Mouse (Mus musculus) MEL (cell line): ENCODE data around the gene Kcnj6.

Experiments
- CHD1 ChIP-seq: IDR thresholded peaks from 2 replicates; pipeline ENCODE4 v1.6.1; 2012; ENCODE audit warnings: low read depth, mild to moderate bottlenecking, inconsistent platforms, low read length, improper control_type of control experiment
- CTCF ChIP-seq, 3 experiments: IDR thresholded peaks in 2 of 3; conservative IDR thresholded peaks in 1 of 3; 2 replicates each; pipeline ENCODE4 v1.5.1; 2011 to 2012; ENCODE audit warnings: low read length in 3 of 3, low read depth in 2 of 3, mild to moderate bottlenecking in 2 of 3, improper control_type of control experiment in 1 of 3, inconsistent platforms in 1 of 3, mixed read lengths in 1 of 3, moderate library complexity in 1 of 3; ENCODE audit not compliant: control insufficient read depth in 1 of 3, insufficient read depth in 1 of 3, poor library complexity in 1 of 3, severe bottlenecking in 1 of 3
- GATA1 ChIP-seq: IDR thresholded peaks from 2 replicates; pipeline ENCODE4 v1.6.1; 2011; ENCODE audit warnings: low read depth, low read length, improper control_type of control experiment
- ZC3H11A ChIP-seq: IDR thresholded peaks from 2 replicates; pipeline ENCODE4 v1.6.1; 2012; ENCODE audit warnings: low read depth, mild to moderate bottlenecking, inconsistent platforms, low read length, improper control_type of control experiment
- ZMIZ1 ChIP-seq: IDR thresholded peaks from 2 replicates; pipeline ENCODE4 v1.6.1; 2012; ENCODE audit warnings: low read depth, mild to moderate bottlenecking, inconsistent platforms, low read length, improper control_type of control experiment, moderate library complexity

DNA sequence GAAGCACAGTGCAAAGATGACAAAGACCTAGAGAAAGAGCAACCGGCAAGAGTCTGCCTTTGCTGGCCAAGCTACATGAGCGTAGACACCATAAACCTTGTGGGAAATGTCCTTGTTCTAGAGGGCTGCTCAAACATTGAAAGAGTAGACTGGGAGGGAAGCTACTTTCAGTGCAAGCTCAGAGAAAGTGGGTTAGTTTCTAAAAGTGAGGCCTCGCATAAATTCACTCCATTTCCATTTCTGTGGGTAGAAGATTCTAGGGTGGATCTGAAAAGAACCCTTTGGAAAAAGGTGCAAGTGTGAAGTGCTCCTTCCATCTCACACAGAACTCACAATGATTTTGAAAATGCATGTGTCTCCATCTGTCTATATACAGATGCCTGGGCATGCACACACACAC lies 13.2 kb downstream of the Kcnj6 start:
- TF ChIP-seq CTCF (IDR thresholded peaks at IDR 0.05 in 2 of 3, conservative IDR thresholded peaks at IDR 0.05 in 1 of 3; ENCODE audit: control insufficient read depth in 1 of 3, insufficient read depth in 1 of 3, low read depth in 2 of 3, low read length in 3 of 3, poor library complexity in 1 of 3, severe bottlenecking in 1 of 3), result no peak
- TF ChIP-seq ZC3H11A, result no peak
- no peak for TF ChIP-seq CHD1
- no peak for TF ChIP-seq GATA1
- TF ChIP-seq ZMIZ1, result no peak
